Mouse (Mus musculus): ENCODE data around the gene Akap12.
A peak's percentile ranks its signal among the peaks of the same experiment; 100 is the strongest.

The Akap12 gene

DNA sequence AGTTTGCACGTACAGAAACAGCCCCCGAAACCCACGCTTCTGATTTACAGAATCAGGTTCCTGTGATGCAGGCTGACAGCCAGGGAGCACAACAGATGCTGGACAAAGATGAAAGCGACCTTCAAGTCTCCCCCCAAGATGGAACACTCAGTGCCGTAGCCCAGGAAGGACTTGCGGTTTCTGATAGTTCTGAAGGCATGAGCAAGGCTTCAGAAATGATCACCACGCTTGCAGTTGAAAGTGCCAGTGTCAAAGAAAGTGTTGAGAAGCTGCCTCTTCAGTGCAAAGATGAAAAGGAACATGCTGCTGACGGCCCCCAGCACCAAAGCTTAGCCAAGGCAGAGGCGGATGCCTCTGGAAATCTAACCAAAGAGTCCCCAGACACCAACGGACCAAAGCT, 91.3 kb downstream of the Akap12 start:
- no peak for DNase-seq

- no peak for DNase-seq
Measured at GRCm38 (mm10) chr10:4364618-4365017, 98.4 kb downstream of the Akap12 start.

DNA sequence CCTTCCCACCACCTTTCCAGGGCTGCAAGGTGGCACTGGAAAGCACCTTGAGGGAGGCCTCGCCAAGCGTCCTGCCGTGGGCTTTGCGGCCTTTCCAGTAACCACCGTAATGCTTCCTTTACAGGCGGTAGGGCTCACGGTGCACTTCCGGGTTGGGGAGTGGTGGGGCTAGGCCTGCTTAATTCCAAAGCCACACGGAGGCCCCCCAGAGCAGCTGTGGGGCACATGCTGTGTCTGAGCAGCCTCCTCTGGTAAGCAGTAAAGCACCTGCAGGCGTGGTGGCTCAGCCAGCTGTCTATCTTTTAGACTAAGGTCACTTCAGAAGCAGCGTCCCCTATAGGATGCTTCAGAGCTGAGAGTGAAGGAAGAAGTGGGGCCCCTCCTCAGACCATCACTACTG, 103.9 kb downstream of the Akap12 start:
- no peak for DNase-seq

DNA sequence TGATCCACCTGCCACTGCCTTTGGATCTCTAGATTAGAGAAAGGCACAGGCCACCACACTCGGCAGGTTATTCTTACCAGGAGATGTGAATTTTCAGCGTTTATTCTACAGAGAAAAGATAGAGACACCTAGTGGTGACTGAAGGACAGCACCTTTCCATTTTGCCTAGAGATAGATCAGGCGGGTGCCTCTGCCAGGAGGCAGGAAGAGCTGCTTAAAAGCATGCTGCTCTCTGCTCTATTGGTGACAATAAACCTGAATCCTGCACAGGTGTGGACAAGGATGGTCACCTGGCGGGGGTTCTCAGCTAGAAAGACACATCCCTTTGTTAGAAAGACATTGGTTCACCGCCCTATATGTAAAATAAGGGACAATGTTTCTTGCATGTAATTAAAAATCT, 105.8 kb downstream of the Akap12 start:
- no peak for DNase-seq

DNA sequence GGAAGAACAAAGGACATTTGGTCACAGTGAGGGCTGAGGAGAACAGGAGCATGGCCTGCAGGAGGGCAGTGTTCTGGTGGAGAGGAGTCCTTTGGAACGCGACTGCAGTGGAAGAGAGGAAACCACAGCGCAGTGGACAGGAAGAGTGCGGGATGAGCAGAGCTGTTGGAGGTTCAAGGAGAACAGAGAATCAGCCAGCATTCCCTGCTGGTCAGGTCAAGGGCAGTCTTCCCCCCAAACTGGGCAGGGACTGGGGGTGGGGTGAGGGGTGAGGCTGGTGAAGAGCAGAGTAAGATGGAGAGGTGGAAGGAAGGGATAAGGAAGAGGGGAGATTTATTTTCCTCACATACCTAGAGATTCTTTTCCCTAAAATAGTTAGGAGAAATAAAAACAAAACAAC, 107.4 kb downstream of the Akap12 start:
- no peak for DNase-seq

GRCm38 (mm10) chr10:4374239-4374638, 108.1 kb downstream of the Akap12 start:
- DNase-seq, result no peak

GRCm38 (mm10) chr10:4374734-4375133, 108.6 kb downstream of the Akap12 start:
- no peak for DNase-seq

DNA sequence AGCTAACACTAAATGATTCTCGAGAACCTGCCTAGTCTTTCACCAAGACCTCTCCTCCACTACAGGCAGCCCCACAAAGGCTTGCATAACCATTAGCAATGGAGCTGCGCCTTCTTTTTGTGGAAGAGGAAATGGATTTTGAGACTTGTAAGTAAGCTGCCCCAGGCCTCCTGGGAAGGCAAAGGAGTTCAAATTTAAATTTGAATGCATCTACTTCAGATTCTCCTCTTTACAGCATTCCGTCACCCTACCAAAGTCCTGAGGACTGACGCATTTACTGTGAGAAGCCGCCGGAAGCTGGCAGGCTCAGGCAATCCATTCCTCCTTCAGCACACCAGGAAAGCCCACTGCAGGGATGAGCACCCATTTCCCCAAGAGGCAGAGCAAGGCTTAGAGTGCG, 109.1 kb downstream of the Akap12 start:
- DNase-seq, result no peak

GRCm38 (mm10) chr10:4376461-4376860, 110.3 kb downstream of the Akap12 start:
- DNase-seq, result no peak

- no peak for DNase-seq
Measured at GRCm38 (mm10) chr10:4376931-4377330, 110.8 kb downstream of the Akap12 start.

GRCm38 (mm10) chr10:4380748-4381147, 114.6 kb downstream of the Akap12 start:
- no peak for DNase-seq

DNA sequence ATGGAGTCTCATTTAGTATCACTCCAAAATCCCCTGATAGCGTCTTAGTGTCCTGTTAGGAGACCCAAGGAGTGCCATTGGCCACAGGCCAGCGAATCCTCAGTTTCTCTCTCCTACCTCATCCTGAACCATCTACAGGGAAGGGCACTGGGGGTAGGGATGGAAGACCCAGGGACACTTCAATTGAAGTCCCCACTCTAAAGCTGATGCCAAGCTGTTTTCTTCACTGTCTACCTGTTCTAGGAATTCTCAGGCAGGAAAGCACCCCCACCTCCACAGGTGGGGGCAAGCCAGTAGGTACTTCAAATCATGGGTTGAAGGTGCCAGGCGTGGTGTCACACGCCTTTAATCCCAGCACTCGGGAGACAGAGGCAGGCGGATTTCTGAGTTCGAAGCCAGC, 118.1 kb downstream of the Akap12 start:
- DNase-seq, result no peak

- peak; percentile 92 to 93 for DNase-seq
Measured at GRCm38 (mm10) chr10:4386609-4387591, 120.7 kb downstream of the Akap12 start.

- DNase-seq, result peak; percentile 57 to 62
Measured at GRCm38 (mm10) chr10:4387701-4388383, 121.7 kb downstream of the Akap12 start, which contains the start of gene Zbtb2. Zbtb2 (minus strand) TSS chr10:4388108.

DNA sequence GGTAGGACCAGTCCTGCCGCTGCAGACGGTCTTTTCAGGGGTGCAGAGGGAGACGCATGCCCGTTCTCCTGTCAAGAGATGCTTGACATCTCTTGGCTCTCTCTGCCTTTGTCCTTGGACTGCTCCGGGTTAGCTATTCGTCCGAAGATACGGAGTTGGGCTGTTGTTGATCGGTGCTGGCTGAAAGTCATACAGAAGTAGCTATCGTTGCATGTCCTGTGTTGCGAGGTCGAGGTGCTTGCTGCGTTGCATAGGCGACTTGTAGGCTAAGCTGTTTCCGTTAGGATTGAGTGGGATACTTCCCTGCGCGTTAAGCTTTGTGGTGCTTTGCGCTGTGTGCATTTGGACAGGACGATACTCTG, 122.2 kb downstream of the Akap12 start:
- DNase-seq, result no peak

- no peak for DNase-seq
Measured at GRCm38 (mm10) chr10:4389036-4389435, 122.9 kb downstream of the Akap12 start.

GRCm38 (mm10) chr10:4389461-4390112, 123.4 kb downstream of the Akap12 start:
- DNase-seq, result no peak

- DNase-seq, result no peak
Measured at GRCm38 (mm10) chr10:4390550-4390949, 124.4 kb downstream of the Akap12 start.

GRCm38 (mm10) chr10:4391076-4391475, 124.9 kb downstream of the Akap12 start:
- DNase-seq, result no peak

- DNase-seq, result peak in 1 of 2 experiments; percentile 34
Measured at GRCm38 (mm10) chr10:4391851-4392250, 125.7 kb downstream of the Akap12 start.

GRCm38 (mm10) chr10:4395321-4395720, 129.1 kb downstream of the Akap12 start:
- no peak for DNase-seq

DNA sequence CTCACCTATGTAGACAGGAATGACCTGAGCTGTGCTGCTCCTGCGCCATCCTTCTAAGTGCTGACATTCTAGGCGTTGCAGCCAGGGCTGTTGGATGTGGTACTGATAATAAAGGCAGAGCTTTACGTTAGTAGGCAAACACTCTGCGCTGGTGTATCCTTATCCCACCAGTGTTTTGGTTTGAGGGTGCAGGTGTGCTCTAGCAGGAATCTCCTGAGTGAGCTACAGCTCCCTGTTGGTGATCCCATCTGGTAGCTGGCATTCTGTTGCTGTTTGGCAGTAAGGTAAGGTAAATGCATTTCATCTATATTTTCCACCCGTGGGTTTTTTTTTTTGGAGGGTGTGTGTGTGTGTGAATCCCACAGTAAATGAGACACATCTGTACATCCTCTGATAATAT, 131.9 kb downstream of the Akap12 start:
- DNase-seq, result no peak

DNA sequence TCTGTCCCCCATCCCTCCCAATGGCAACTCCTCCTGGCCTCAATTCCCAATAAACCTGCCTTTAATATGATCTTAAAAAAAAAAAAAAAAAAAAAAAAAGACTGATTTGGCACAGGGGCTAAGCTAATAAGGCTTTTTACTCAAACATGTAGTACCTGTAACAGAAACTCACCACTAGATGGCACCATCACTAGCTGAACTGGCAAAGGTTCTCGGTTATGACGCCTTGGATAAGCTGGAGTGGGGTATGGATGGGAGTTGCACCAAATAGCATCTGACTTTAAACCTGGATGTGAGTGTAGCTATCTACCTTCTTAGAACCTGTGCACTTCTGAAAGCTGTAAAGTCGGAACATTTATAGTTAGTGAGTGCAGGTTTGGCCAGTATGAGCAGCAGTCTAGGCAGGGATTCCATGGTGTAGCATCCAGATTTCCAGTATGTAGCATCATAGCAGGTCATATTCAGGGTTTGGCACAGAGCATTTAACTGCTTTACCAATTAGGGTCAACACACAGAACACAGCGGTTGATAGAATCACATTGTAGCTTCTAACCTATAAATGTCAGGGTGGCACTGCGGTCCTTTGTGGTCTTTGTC, 138.8 kb downstream of the Akap12 start:
- no peak for DNase-seq

Measured in spleen, adult 18-20 months (tissue).